Mouse (Mus musculus): ENCODE results near the gene Gltp.

DNA sequence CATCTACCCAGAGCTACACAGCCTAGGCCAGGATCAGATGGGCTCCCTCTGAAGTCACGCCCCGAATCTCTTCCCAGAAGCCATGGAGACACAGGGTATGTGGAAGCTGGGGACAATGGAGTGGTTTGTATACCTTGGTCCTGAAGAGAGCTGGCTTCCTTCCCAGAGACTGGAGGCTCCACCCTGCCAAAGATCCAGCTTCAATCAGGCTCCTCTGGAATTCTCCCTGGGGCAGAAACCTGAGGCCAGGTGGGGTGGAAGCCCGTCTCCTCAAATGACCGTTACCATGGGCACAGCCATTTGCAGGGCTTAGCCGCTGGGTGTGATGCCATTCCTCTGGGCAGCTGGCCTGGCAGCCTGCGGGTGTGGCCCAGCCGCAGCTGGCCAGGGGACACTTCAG is 26.0 kb downstream of the Gltp start:
- TF ChIP-seq CTCF (IDR thresholded peaks at IDR 0.05; ENCODE audit: borderline replicate concordance, extremely low read depth, insufficient read depth, insufficient read length) (no peak), POLR2A (IDR thresholded peaks at IDR 0.05; ENCODE audit: borderline replicate concordance, extremely low read depth, insufficient read depth, insufficient read length, poor library complexity, severe bottlenecking) (no peak)

Data from brain, embryonic 14.5 days (tissue).